Mouse (Mus musculus) adrenal gland, adult (tissue): ENCODE results near the gene Yju2.

Source experiments
- DNase-seq, 2 experiments: peaks; one replicate each; pipeline ENCODE4 v3.0.0; 2022 to 2023; ENCODE audit warnings: low spot score in 1 of 2; ENCODE audit not compliant: inconsistent age in 2 of 2

Yju2 gene

GRCm38 (mm10) chr17:55959946-55960740 lies 1.2 kb downstream of the Yju2 start:
- peak in 1 of 2 experiments; percentile 28 for DNase-seq

GRCm38 (mm10) chr17:55960791-55961190 lies 1.9 kb downstream of the Yju2 start:
- DNase-seq = no peak

GRCm38 (mm10) chr17:55961631-55962030 lies 2.7 kb downstream of the Yju2 start:
- no peak for DNase-seq

GRCm38 (mm10) chr17:55963171-55963570 lies 4.3 kb downstream of the Yju2 start:
- no peak for DNase-seq

- DNase-seq = no peak
Observed at GRCm38 (mm10) chr17:55964496-55964895, 5.6 kb downstream of the Yju2 start.

- DNase-seq = no peak
Observed at GRCm38 (mm10) chr17:55964996-55965395, 6.1 kb downstream of the Yju2 start.

- DNase-seq = no peak
Observed at GRCm38 (mm10) chr17:55967186-55967585, 8.3 kb downstream of the Yju2 start.

- peak in 1 of 2 experiments; percentile 26 for DNase-seq
Observed at GRCm38 (mm10) chr17:55968210-55968609, 9.3 kb downstream of the Yju2 start.

GRCm38 (mm10) chr17:55969560-55969959 lies 10.7 kb downstream of the Yju2 start:
- DNase-seq = no peak

- DNase-seq = peak; percentile 29 to 65
Observed at GRCm38 (mm10) chr17:55969966-55970891, 11.3 kb downstream of the Yju2 start, which contains the start of gene Shd. Shd (plus strand) TSS chr17:55970467.

GRCm38 (mm10) chr17:55971453-55971852 lies 12.6 kb downstream of the Yju2 start:
- no peak for DNase-seq

GRCm38 (mm10) chr17:55976255-55976862 lies 17.5 kb downstream of the Yju2 start:
- peak; percentile 83 to 93 for DNase-seq

GRCm38 (mm10) chr17:55977301-55977700 lies 18.4 kb downstream of the Yju2 start:
- DNase-seq = no peak

GRCm38 (mm10) chr17:55986030-55986961 lies 27.4 kb downstream of the Yju2 start, which contains the start of gene Fsd1:
Fsd1 (plus strand) TSS chr17:55986509.
- peak in 1 of 2 experiments; percentile 59 for DNase-seq

GRCm38 (mm10) chr17:55990278-55990898 lies 31.5 kb downstream of the Yju2 start:
- DNase-seq = no peak

- DNase-seq = peak; percentile 83 to 90
Observed at GRCm38 (mm10) chr17:55996007-55996406, 37.1 kb downstream of the Yju2 start.

- DNase-seq = no peak
Observed at GRCm38 (mm10) chr17:55999794-56000499, 41.0 kb downstream of the Yju2 start.

GRCm38 (mm10) chr17:56003000-56003399 lies 44.1 kb downstream of the Yju2 start:
- no peak for DNase-seq
